Mouse (Mus musculus): ENCODE data around the gene Ttc41.

DNA sequence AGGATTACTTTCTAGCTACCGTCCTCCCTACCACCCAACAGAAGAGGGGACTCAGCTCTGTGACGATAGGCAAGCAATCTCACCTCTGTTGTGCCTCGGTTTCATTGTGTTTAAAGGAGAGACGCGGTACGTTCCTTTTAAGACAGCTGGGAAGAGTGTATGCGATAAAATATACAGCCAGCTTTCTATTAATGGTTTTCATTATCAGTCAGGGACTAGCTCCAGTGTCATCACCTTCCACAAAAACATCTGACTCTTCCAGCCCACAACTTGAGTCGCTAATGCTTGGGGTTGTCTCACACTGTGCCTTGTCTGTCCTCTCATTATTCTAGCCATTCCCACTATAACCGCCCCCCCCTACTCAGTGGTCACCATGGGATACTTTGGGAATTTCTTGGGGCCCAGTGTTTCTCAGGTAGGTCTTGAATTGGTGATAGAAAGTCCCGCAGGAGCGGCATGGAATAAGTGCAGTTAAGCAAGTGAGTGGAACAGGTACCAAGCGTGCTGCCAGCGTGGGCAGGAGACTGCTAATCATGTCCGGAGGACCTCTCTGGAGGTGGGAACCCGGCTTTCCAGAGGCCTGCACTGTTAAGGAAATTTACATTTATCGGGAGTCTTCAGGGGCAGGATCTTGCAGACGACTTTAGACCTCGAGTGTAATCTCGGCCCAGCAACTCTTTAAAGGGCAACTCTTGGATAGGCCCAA, 72.2 kb downstream of the Ttc41 start:
- no peak for TF ChIP-seq CTCF (IDR thresholded peaks at IDR 0.05; ENCODE audit: control insufficient read depth, insufficient read depth, insufficient replicate concordance, low read depth, low read length)
- no peak for TF ChIP-seq POLR2A (IDR thresholded peaks at IDR 0.05; ENCODE audit: control insufficient read depth, low read depth, low read length)
